Mouse (Mus musculus) hindbrain, embryonic 13.5 days (tissue): ENCODE results near the gene Hps1. TPM values are rescaled to one million over a fixed set of nuclear protein-coding genes. Genes with fewer than 3 reads are reported as not detected.

ENCODE experiments used
- ATAC-seq: fragments of 200-750 bp; cut with Nextera tagmentation; 2 replicates; pipeline ENCODE4 v1.8.0; 2017; ENCODE audit warnings: moderate TSS enrichment; ENCODE audit not compliant: low FRiP score
- H3K27ac ChIP-seq: fragments of 300-500 bp; sonication (generic); 2 replicates; pipeline ENCODE4 v1.5.1; 2015; ENCODE audit warnings: inconsistent platforms, mild to moderate bottlenecking, moderate library complexity
- H3K27me3 ChIP-seq: fragments of 300-500 bp; sonication (generic); 2 replicates; pipeline ENCODE4 v1.6.1; 2015; ENCODE audit warnings: mild to moderate bottlenecking, inconsistent platforms
- H3K36me3 ChIP-seq: fragments of 300-500 bp; sonication (generic); 2 replicates; pipeline ENCODE4 v1.6.1; 2015; ENCODE audit warnings: mild to moderate bottlenecking, inconsistent platforms
- H3K4me1 ChIP-seq: fragments of 300-500 bp; sonication (generic); replicated peaks from 2 replicates; pipeline ENCODE4 v1.6.1; 2015; ENCODE audit warnings: inconsistent platforms
- H3K4me2 ChIP-seq: fragments of 300-500 bp; sonication (generic); 2 replicates; pipeline ENCODE4 v1.6.1; 2015; ENCODE audit warnings: inconsistent platforms, mild to moderate bottlenecking, moderate library complexity
- H3K4me3 ChIP-seq: fragments of 300-500 bp; sonication (generic); 2 replicates; pipeline ENCODE4 v1.5.1; 2015; ENCODE audit warnings: mild to moderate bottlenecking, inconsistent platforms
- H3K9ac ChIP-seq: fragments of 300-500 bp; sonication (generic); 2 replicates; pipeline ENCODE4 v1.6.1; 2015; ENCODE audit warnings: mild to moderate bottlenecking, inconsistent platforms
- H3K9me3 ChIP-seq: fragments of 300-500 bp; sonication (generic); 2 replicates; pipeline ENCODE4 v1.6.1; 2016; ENCODE audit warnings: inconsistent platforms
- WGBS: fragments of 180-500 bp; shearing (Covaris S2); methylation state at CpG from one replicate; pipeline ENCODE4 v1.1.7; 2015; 5-methylcytosine and 5-hydroxymethylcytosine counted together
- polyA plus RNA-seq: library from polyadenylated mRNA; unstranded; fragments of >200 nt; fragmentation: Nextera tagmentation; extraction: Ambion mirVana; gene quantifications from 2 replicates; pipeline ENCODE4 v1.2.1, GENCODE M21; 2015

Gene Hps1
- 11.4 and 12.2 TPM in 2 replicates for polyA plus RNA-seq

- H3K4me3 ChIP-seq: peak within 1 kb of the TSS; percentile 61
- WGBS: under 1% methylated on average over 43 of the region's 43 CpGs
- H3K4me1 ChIP-seq: peaks cover 9% of the 10 kb centered on the region
- peak; percentile 98 for ATAC-seq
- peak within 1 kb of the TSS; percentile 59 for H3K4me2 ChIP-seq
- H3K9ac ChIP-seq: peak within 1 kb of the TSS; percentile 74
- H3K9me3 ChIP-seq: no peaks in the 10 kb centered on the region
- no peaks in the 10 kb centered on the region for H3K27me3 ChIP-seq
- H3K36me3 ChIP-seq: peaks cover 3% of the 10 kb centered on the region; the same call in 1 of the 2 replicates
- peak within 1 kb of the TSS; percentile 91 for H3K27ac ChIP-seq
Observed at GRCm38 (mm10) chr19:42779531-42780155, at the start of gene Hps1. Gene Hps1 (minus strand): TSS chr19:42779978.

GRCm38 (mm10) chr19:42829196-42829595 lies 49.4 kb upstream of the Hps1 start:
- Histone ChIP-seq H3K36me3 (no peaks in the 10 kb centered on the region), H3K9me3 (no peaks in the 10 kb centered on the region; the same call in 1 of the 2 replicates), H3K27me3 (no peaks in the 10 kb centered on the region), H3K27ac (no peak overlapping the region), H3K4me1 (no peaks in the 10 kb centered on the region), H3K4me2 (no peak overlapping the region), H3K9ac (no peak overlapping the region), H3K4me3 (no peak overlapping the region)
- 80% methylated on average over 4 of the region's 4 CpGs for WGBS
- no peak for ATAC-seq

GRCm38 (mm10) chr19:42827843-42828242 lies 48.1 kb upstream of the Hps1 start:
- no peak for ATAC-seq
- Histone ChIP-seq H3K9ac (no peak overlapping the region), H3K27me3 (no peaks in the 10 kb centered on the region), H3K4me2 (no peak overlapping the region), H3K4me3 (no peak overlapping the region), H3K9me3 (no peaks in the 10 kb centered on the region; the same call in 1 of the 2 replicates), H3K4me1 (no peaks in the 10 kb centered on the region), H3K27ac (no peak overlapping the region), H3K36me3 (no peaks in the 10 kb centered on the region)
- 96% methylated on average over 3 of the region's 3 CpGs for whole genome bisulfite sequencing

GRCm38 (mm10) chr19:42820109-42820508 lies 40.3 kb upstream of the Hps1 start:
- 92% methylated on average over 5 of the region's 5 CpGs for WGBS
- ATAC-seq: no peak
- H3K27ac ChIP-seq: no peak overlapping the region
- no peaks in the 10 kb centered on the region for H3K36me3 ChIP-seq
- H3K4me2 ChIP-seq: no peak overlapping the region
- H3K9ac ChIP-seq: no peak overlapping the region
- no peak overlapping the region for H3K4me3 ChIP-seq
- H3K9me3 ChIP-seq: no peaks in the 10 kb centered on the region
- H3K27me3 ChIP-seq: no peaks in the 10 kb centered on the region
- H3K4me1 ChIP-seq: no peaks in the 10 kb centered on the region

DNA sequence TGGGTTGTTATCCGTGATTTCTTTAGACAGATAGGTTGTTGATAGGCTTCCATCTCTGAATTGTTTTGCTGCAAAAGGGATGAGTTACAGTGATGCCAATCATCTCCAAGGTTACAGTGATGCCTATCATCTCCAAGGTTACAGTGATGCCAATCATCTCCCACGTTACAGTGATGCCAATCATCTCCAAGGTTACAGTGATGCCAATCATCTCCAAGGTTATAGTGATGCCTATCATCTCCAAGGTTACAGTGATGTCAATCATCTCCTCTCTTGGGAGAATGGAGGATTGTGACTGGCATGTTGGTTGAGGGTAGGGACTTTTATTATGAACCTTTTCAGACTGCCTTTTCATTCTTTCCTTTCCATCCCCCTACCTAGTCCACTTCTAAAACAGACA lies 38.0 kb upstream of the Hps1 start:
- Histone ChIP-seq H3K27me3 (no peaks in the 10 kb centered on the region), H3K9ac (no peak overlapping the region), H3K36me3 (no peaks in the 10 kb centered on the region), H3K4me3 (no peak overlapping the region), H3K9me3 (no peaks in the 10 kb centered on the region), H3K4me2 (no peak overlapping the region), H3K27ac (no peak overlapping the region), H3K4me1 (no peaks in the 10 kb centered on the region)
- no peak for ATAC-seq
- 66% methylated on average over 2 of the region's 2 CpGs for WGBS

DNA sequence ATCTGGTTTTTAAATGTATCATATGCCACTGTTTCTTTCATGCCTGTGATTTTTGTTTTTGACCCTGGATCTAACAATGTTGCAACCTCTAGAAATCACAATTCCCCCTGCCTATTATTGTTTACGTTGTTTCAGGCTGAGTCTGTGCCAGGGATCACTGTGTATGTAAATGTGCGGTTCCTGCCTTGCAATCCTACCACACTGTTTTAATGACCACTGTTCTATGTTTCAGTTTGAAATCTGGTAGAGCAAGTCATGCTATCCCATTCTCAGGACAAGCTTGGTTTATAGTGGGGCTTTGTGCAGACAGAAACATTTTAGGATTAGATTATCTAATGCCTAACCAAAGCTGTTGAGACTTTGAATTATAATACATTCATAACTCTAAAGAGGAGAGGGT lies 36.5 kb upstream of the Hps1 start:
- 90% methylated on average over 2 of the region's 2 CpGs for WGBS
- H3K9ac ChIP-seq: no peak overlapping the region
- no peak for ATAC-seq

GRCm38 (mm10) chr19:42810140-42810539 lies 30.4 kb upstream of the Hps1 start:
- 71% methylated on average over 5 of the region's 5 CpGs for WGBS
- H3K27ac ChIP-seq: no peak overlapping the region

More for the DNA sequence above, 36.5 kb upstream of the Hps1 start:
- H3K4me1 ChIP-seq: no peaks in the 10 kb centered on the region
- no peak overlapping the region for H3K4me2 ChIP-seq
- H3K9me3 ChIP-seq: no peaks in the 10 kb centered on the region
- H3K27ac ChIP-seq: no peak overlapping the region
- H3K4me3 ChIP-seq: no peak overlapping the region
- H3K36me3 ChIP-seq: no peaks in the 10 kb centered on the region
- no peaks in the 10 kb centered on the region for H3K27me3 ChIP-seq

GRCm38 (mm10) chr19:42809491-42809890 lies 29.7 kb upstream of the Hps1 start:
- H3K27me3 ChIP-seq: no peaks in the 10 kb centered on the region
- no peaks in the 10 kb centered on the region for H3K36me3 ChIP-seq
- no peaks in the 10 kb centered on the region for H3K4me1 ChIP-seq
- H3K9me3 ChIP-seq: no peaks in the 10 kb centered on the region
- no peak overlapping the region for H3K4me2 ChIP-seq
- ATAC-seq: no peak
- 91% methylated on average over 10 of the region's 10 CpGs for WGBS
- H3K27ac ChIP-seq: no peak overlapping the region
- no peak overlapping the region for H3K9ac ChIP-seq
- H3K4me3 ChIP-seq: no peak overlapping the region

More at GRCm38 (mm10) chr19:42810140-42810539, 30.4 kb upstream of the Hps1 start:
- no peak for ATAC-seq
- H3K4me2 ChIP-seq: no peak overlapping the region
- no peaks in the 10 kb centered on the region for H3K36me3 ChIP-seq
- H3K9me3 ChIP-seq: no peaks in the 10 kb centered on the region
- H3K9ac ChIP-seq: no peak overlapping the region
- no peak overlapping the region for H3K4me3 ChIP-seq
- no peaks in the 10 kb centered on the region for H3K27me3 ChIP-seq
- H3K4me1 ChIP-seq: no peaks in the 10 kb centered on the region

DNA sequence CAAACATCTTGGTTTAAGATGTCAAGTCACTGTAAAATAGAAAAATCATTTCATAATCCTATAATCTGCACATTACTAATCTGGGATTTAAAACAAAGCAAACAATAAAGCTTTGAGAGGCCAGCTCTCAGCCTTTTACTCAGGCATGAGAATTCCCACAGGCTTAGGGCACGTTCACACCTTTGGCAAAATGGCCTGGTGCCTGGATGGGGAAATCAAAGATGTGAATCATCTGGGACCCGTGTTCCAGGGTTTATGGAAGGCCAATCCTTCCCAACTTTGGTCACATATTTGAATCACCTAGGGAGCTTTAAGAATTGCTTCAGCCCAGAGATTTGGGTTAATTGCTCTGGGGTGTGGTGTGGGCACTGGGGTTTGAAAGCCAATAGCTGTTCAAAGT lies 18.1 kb upstream of the Hps1 start:
- H3K27me3 ChIP-seq: 0 out of 2 replicates have a peak, but pooled peaks cover 7% of the 10 kb centered on the region
- H3K9me3 ChIP-seq: no peaks in the 10 kb centered on the region
- H3K4me3 ChIP-seq: no peak overlapping the region
- no peaks in the 10 kb centered on the region for H3K36me3 ChIP-seq
- H3K9ac ChIP-seq: no peak overlapping the region
- ATAC-seq: no peak
- no peak overlapping the region for H3K4me2 ChIP-seq
- WGBS: 63% methylated on average over 2 of the region's 2 CpGs
- peaks cover 8% of the 10 kb centered on the region; the same call in 1 of the 2 replicates for H3K4me1 ChIP-seq
- H3K27ac ChIP-seq: no peak overlapping the region

GRCm38 (mm10) chr19:42795801-42796200 lies 16.0 kb upstream of the Hps1 start:
- Histone ChIP-seq H3K4me1 (peaks cover 8% of the 10 kb centered on the region; the same call in 1 of the 2 replicates), H3K4me3 (peak overlapping the region; percentile 45), H3K27me3 (0 out of 2 replicates have a peak, but pooled peaks cover 10% of the 10 kb centered on the region), H3K9ac (peak overlapping the region; percentile 73; the same call in 1 of the 2 replicates), H3K4me2 (peak overlapping the region; percentile 94), H3K9me3 (no peaks in the 10 kb centered on the region), H3K36me3 (no peaks in the 10 kb centered on the region), H3K27ac (no peak overlapping the region)
- WGBS: 36% methylated on average over 9 of the region's 9 CpGs
- ATAC-seq: no peak

GRCm38 (mm10) chr19:42794914-42795613 lies 15.3 kb upstream of the Hps1 start:
- H3K4me3 ChIP-seq: peak overlapping the region; percentile 45
- ATAC-seq: peak; percentile 90
- WGBS: 2% methylated on average over 31 of the region's 31 CpGs

GRCm38 (mm10) chr19:42788311-42788710 lies 8.5 kb upstream of the Hps1 start:
- WGBS: 52% methylated on average over 5 of the region's 5 CpGs
- Histone ChIP-seq H3K9me3 (no peaks in the 10 kb centered on the region), H3K4me2 (no peak overlapping the region), H3K27me3 (peaks cover 20% of the 10 kb centered on the region), H3K4me1 (peaks cover 24% of the 10 kb centered on the region), H3K27ac (no peak overlapping the region), H3K4me3 (no peak overlapping the region), H3K9ac (no peak overlapping the region), H3K36me3 (no peaks in the 10 kb centered on the region)
- no peak for ATAC-seq

More at GRCm38 (mm10) chr19:42794914-42795613, 15.3 kb upstream of the Hps1 start:
- no peaks in the 10 kb centered on the region for H3K36me3 ChIP-seq
- H3K4me2 ChIP-seq: peak overlapping the region; percentile 94
- peaks cover 8% of the 10 kb centered on the region; the same call in 1 of the 2 replicates for H3K4me1 ChIP-seq
- H3K27me3 ChIP-seq: 0 out of 2 replicates have a peak, but pooled peaks cover 12% of the 10 kb centered on the region
- peak overlapping the region; percentile 73 for H3K9ac ChIP-seq
- H3K9me3 ChIP-seq: no peaks in the 10 kb centered on the region
- no peak overlapping the region for H3K27ac ChIP-seq
